Mouse (Mus musculus) testis, adult 2 months (tissue): ENCODE results near the gene Erg.

ENCODE experiments used
- CTCF ChIP-seq: fragments of 200-500 bp; IDR thresholded peaks from 2 replicates; pipeline ENCODE4 v1.5.1; 2012; ENCODE audit warnings: low read depth, mild to moderate bottlenecking, inconsistent platforms, low read length, moderate library complexity; ENCODE audit not compliant: control insufficient read depth, insufficient read depth, insufficient replicate concordance
- POLR2A ChIP-seq: fragments of 200-500 bp; IDR thresholded peaks from 2 replicates; pipeline ENCODE4 v1.6.1; 2012; ENCODE audit warnings: low read depth, mild to moderate bottlenecking, inconsistent platforms, low read length, moderate library complexity; ENCODE audit not compliant: control insufficient read depth

GRCm38 (mm10) chr16:95608624-95609023, 22.2 kb upstream of the Erg start:
- TF ChIP-seq CTCF (no peak), POLR2A (no peak)
